Mouse (Mus musculus): ENCODE data around the gene Tbrg1. TPM values are rescaled to one million over a fixed set of nuclear protein-coding genes. Genes with fewer than 3 reads are reported as not detected.

Gene Tbrg1
- polyA plus RNA-seq, 1 experiment from 2014 or later = 142 TPM

- Histone ChIP-seq H3K27ac (replicated peaks) (peak overlapping the region; percentile 65; the same call in 1 of the 2 replicates), H3K4me1 (peaks cover 20% of the 10 kb centered on the region), H3K4me3 (no peak overlapping the region), H3K27me3 (ENCODE audit: low read depth, poor library complexity, severe bottlenecking) (peaks cover 8% of the 10 kb centered on the region; the same call in 1 of the 2 replicates), H3K36me3 (no peaks in the 10 kb centered on the region), H3K9me3 (replicated peaks) (no peaks in the 10 kb centered on the region)
- 12% methylated on average over 3 of the region's 3 CpGs for WGBS
- no peak for DNase-seq (ENCODE audit: low spot score)
Measured at GRCm38 (mm10) chr9:37626103-37626567, 31.0 kb downstream of the Tbrg1 start.

GRCm38 (mm10) chr9:37625641-37626040, 31.5 kb downstream of the Tbrg1 start:
- WGBS = 24% methylated on average over 7 of the region's 7 CpGs
- no peak for DNase-seq (ENCODE audit: low spot score)
- Histone ChIP-seq H3K27ac (replicated peaks) (peak overlapping the region; percentile 29; the same call in 1 of the 2 replicates), H3K4me1 (peaks cover 20% of the 10 kb centered on the region), H3K9me3 (replicated peaks) (no peaks in the 10 kb centered on the region), H3K4me3 (no peak overlapping the region), H3K27me3 (ENCODE audit: low read depth, poor library complexity, severe bottlenecking) (peaks cover 8% of the 10 kb centered on the region; the same call in 1 of the 2 replicates), H3K36me3 (no peaks in the 10 kb centered on the region)

- DNase-seq (ENCODE audit: low spot score) = no peak
- Histone ChIP-seq H3K9me3 (replicated peaks) (no peaks in the 10 kb centered on the region), H3K36me3 (no peaks in the 10 kb centered on the region), H3K27ac (replicated peaks) (peak overlapping the region; percentile 29; the same call in 1 of the 2 replicates), H3K4me1 (peaks cover 20% of the 10 kb centered on the region), H3K27me3 (ENCODE audit: low read depth, poor library complexity, severe bottlenecking) (peaks cover 8% of the 10 kb centered on the region; the same call in 1 of the 2 replicates), H3K4me3 (no peak overlapping the region)
- 46% methylated on average over 3 of the region's 3 CpGs for WGBS
Measured at GRCm38 (mm10) chr9:37625129-37625528, 32.0 kb downstream of the Tbrg1 start.

- H3K9me3 ChIP-seq (replicated peaks) = no peaks in the 10 kb centered on the region
- no peak overlapping the region for H3K27ac ChIP-seq (replicated peaks)
- DNase-seq (ENCODE audit: low spot score) = no peak
- H3K4me1 ChIP-seq = peaks cover 20% of the 10 kb centered on the region
- H3K27me3 ChIP-seq (ENCODE audit: low read depth, poor library complexity, severe bottlenecking) = peaks cover 8% of the 10 kb centered on the region; the same call in 1 of the 2 replicates
- H3K36me3 ChIP-seq = no peaks in the 10 kb centered on the region
- whole genome bisulfite sequencing = 86% methylated on average over 1 of the region's 1 CpGs
- no peak overlapping the region for H3K4me3 ChIP-seq
Measured at GRCm38 (mm10) chr9:37624502-37624901, 32.6 kb downstream of the Tbrg1 start.

GRCm38 (mm10) chr9:37623981-37624380, 33.1 kb downstream of the Tbrg1 start:
- no peaks in the 10 kb centered on the region for H3K36me3 ChIP-seq
- H3K9me3 ChIP-seq (replicated peaks) = no peaks in the 10 kb centered on the region
- H3K4me3 ChIP-seq = no peak overlapping the region
- peaks cover 20% of the 10 kb centered on the region for H3K4me1 ChIP-seq
- H3K27ac ChIP-seq (replicated peaks) = no peak overlapping the region
- WGBS = 85% methylated on average over 3 of the region's 3 CpGs
- H3K27me3 ChIP-seq (ENCODE audit: low read depth, poor library complexity, severe bottlenecking) = peaks cover 8% of the 10 kb centered on the region; the same call in 1 of the 2 replicates
- no peak for DNase-seq (ENCODE audit: low spot score)

- H3K27ac ChIP-seq (replicated peaks) = no peak overlapping the region
- 85% methylated on average over 6 of the region's 6 CpGs for WGBS
- H3K36me3 ChIP-seq = no peaks in the 10 kb centered on the region
- no peak overlapping the region for H3K4me3 ChIP-seq
- no peaks in the 10 kb centered on the region for H3K9me3 ChIP-seq (replicated peaks)
- H3K27me3 ChIP-seq (ENCODE audit: low read depth, poor library complexity, severe bottlenecking) = peaks cover 23% of the 10 kb centered on the region
- peaks cover 14% of the 10 kb centered on the region for H3K4me1 ChIP-seq
- DNase-seq (ENCODE audit: low spot score) = no peak
Measured at GRCm38 (mm10) chr9:37621290-37621689, 35.8 kb downstream of the Tbrg1 start.

GRCm38 (mm10) chr9:37616770-37617169, 40.3 kb downstream of the Tbrg1 start:
- Histone ChIP-seq H3K4me1 (peaks cover 13% of the 10 kb centered on the region), H3K27ac (replicated peaks) (no peak overlapping the region), H3K9me3 (replicated peaks) (no peaks in the 10 kb centered on the region), H3K4me3 (no peak overlapping the region), H3K27me3 (ENCODE audit: low read depth, poor library complexity, severe bottlenecking) (peaks cover 43% of the 10 kb centered on the region), H3K36me3 (no peaks in the 10 kb centered on the region)
- DNase-seq (ENCODE audit: low spot score) = peak; percentile 25
- WGBS = 61% methylated on average over 2 of the region's 2 CpGs

GRCm38 (mm10) chr9:37615220-37615619, 41.9 kb downstream of the Tbrg1 start:
- H3K9me3 ChIP-seq (replicated peaks) = no peaks in the 10 kb centered on the region
- no peak for DNase-seq (ENCODE audit: low spot score)

GRCm38 (mm10) chr9:37614316-37614715, 42.8 kb downstream of the Tbrg1 start:
- Histone ChIP-seq H3K27me3 (ENCODE audit: low read depth, poor library complexity, severe bottlenecking) (peaks cover 57% of the 10 kb centered on the region), H3K4me1 (peaks cover 13% of the 10 kb centered on the region), H3K4me3 (peak overlapping the region; percentile 64), H3K27ac (replicated peaks) (no peak overlapping the region), H3K36me3 (no peaks in the 10 kb centered on the region), H3K9me3 (replicated peaks) (no peaks in the 10 kb centered on the region)
- DNase-seq (ENCODE audit: low spot score) = no peak

More at GRCm38 (mm10) chr9:37615220-37615619, 41.9 kb downstream of the Tbrg1 start:
- peaks cover 13% of the 10 kb centered on the region for H3K4me1 ChIP-seq
- H3K4me3 ChIP-seq = no peak overlapping the region
- H3K36me3 ChIP-seq = no peaks in the 10 kb centered on the region
- peaks cover 55% of the 10 kb centered on the region for H3K27me3 ChIP-seq (ENCODE audit: low read depth, poor library complexity, severe bottlenecking)
- H3K27ac ChIP-seq (replicated peaks) = no peak overlapping the region
- WGBS = 75% methylated on average over 5 of the region's 5 CpGs

- 23% methylated on average over 6 of the region's 6 CpGs for WGBS
- Histone ChIP-seq H3K4me1 (peaks cover 13% of the 10 kb centered on the region), H3K27me3 (ENCODE audit: low read depth, poor library complexity, severe bottlenecking) (peaks cover 56% of the 10 kb centered on the region), H3K27ac (replicated peaks) (peak overlapping the region; percentile 88), H3K4me3 (peak overlapping the region; percentile 64), H3K36me3 (no peaks in the 10 kb centered on the region), H3K9me3 (replicated peaks) (no peaks in the 10 kb centered on the region)
- DNase-seq (ENCODE audit: low spot score) = no peak
Measured at GRCm38 (mm10) chr9:37613911-37614280, 43.2 kb downstream of the Tbrg1 start.

- peaks cover 50% of the 10 kb centered on the region for H3K27me3 ChIP-seq (ENCODE audit: low read depth, poor library complexity, severe bottlenecking)
- WGBS = under 1% methylated on average over 45 of the region's 45 CpGs
- H3K27ac ChIP-seq (replicated peaks) = peak within 1 kb of the TSS; percentile 88
- peak; percentile 89 for DNase-seq (ENCODE audit: low spot score)
- H3K9me3 ChIP-seq (replicated peaks) = no peaks in the 10 kb centered on the region
- H3K4me1 ChIP-seq = peaks cover 13% of the 10 kb centered on the region
- peak within 1 kb of the TSS; percentile 64 for H3K4me3 ChIP-seq
- H3K36me3 ChIP-seq = no peaks in the 10 kb centered on the region
Measured at GRCm38 (mm10) chr9:37613182-37613910, 43.8 kb downstream of the Tbrg1 start, which contains the start of gene Spa17. Gene Spa17 (minus strand): TSS chr9:37613722.

GRCm38 (mm10) chr9:37609558-37609957, 47.6 kb downstream of the Tbrg1 start:
- Histone ChIP-seq H3K36me3 (no peaks in the 10 kb centered on the region), H3K4me3 (no peak overlapping the region), H3K27me3 (ENCODE audit: low read depth, poor library complexity, severe bottlenecking) (peaks cover 29% of the 10 kb centered on the region), H3K4me1 (peaks cover 13% of the 10 kb centered on the region), H3K27ac (replicated peaks) (no peak overlapping the region), H3K9me3 (replicated peaks) (no peaks in the 10 kb centered on the region)
- WGBS = 76% methylated on average over 4 of the region's 4 CpGs
- no peak for DNase-seq (ENCODE audit: low spot score)

GRCm38 (mm10) chr9:37605089-37605488, 52.0 kb downstream of the Tbrg1 start:
- WGBS = 90% methylated on average over 3 of the region's 3 CpGs
- no peaks in the 10 kb centered on the region for H3K4me1 ChIP-seq
- no peaks in the 10 kb centered on the region for H3K9me3 ChIP-seq (replicated peaks)
- DNase-seq (ENCODE audit: low spot score) = no peak
- H3K27ac ChIP-seq (replicated peaks) = no peak overlapping the region
- no peaks in the 10 kb centered on the region for H3K36me3 ChIP-seq
- H3K27me3 ChIP-seq (ENCODE audit: low read depth, poor library complexity, severe bottlenecking) = no peaks in the 10 kb centered on the region; the same call in 1 of the 2 replicates
- no peak overlapping the region for H3K4me3 ChIP-seq
